Mouse (Mus musculus) olfactory bulb, adult 2 months (tissue): ENCODE measurements around the gene Chfr. TPM values are rescaled to one million over a fixed set of nuclear protein-coding genes. Genes with fewer than 3 reads are reported as not detected.
A peak's percentile ranks its signal among the peaks of the same experiment; 100 is the strongest.

Source experiments
- H3K27ac ChIP-seq: fragments of 200-500 bp; 2 replicates; pipeline ENCODE4 v1.5.1; 2012; ENCODE audit warnings: low read depth, low read length; ENCODE audit not compliant: insufficient read depth
- H3K4me1 ChIP-seq: fragments of 200-500 bp; 2 replicates; pipeline ENCODE4 v1.6.1; 2012; ENCODE audit warnings: low read length; ENCODE audit not compliant: control insufficient read depth, insufficient read depth
- H3K4me3 ChIP-seq: fragments of 200-500 bp; 2 replicates; pipeline ENCODE4 v1.5.1; 2012; ENCODE audit warnings: mild to moderate bottlenecking, low read depth, low read length, moderate library complexity; ENCODE audit not compliant: insufficient read depth
- CTCF ChIP-seq: fragments of 200-500 bp; IDR thresholded peaks from 2 replicates; pipeline ENCODE4 v1.5.1; 2012; ENCODE audit warnings: low read depth, mild to moderate bottlenecking, low read length, moderate library complexity; ENCODE audit not compliant: insufficient read depth
- POLR2A ChIP-seq: fragments of 200-500 bp; IDR thresholded peaks from 2 replicates; pipeline ENCODE4 v1.6.1; 2012; ENCODE audit warnings: mild to moderate bottlenecking, low read depth, low read length, moderate library complexity; ENCODE audit not compliant: insufficient read depth
- WGBS: fragments of 180-500 bp; shearing (Covaris S2); methylation state at CpG from one replicate; pipeline ENCODE4 v1.1.7; 2018; 5-methylcytosine and 5-hydroxymethylcytosine counted together
- polyA plus RNA-seq: library from polyadenylated mRNA; stranded (reverse); fragments of >200 nt; gene quantifications from 2 replicates; pipeline ENCODE4 v1.2.4, GENCODE M21; 2012; ENCODE audit warnings: low replicate concordance; ENCODE audit not compliant: missing spikeins, insufficient read depth, insufficient read length

The Chfr gene
- polyA plus RNA-seq, 1 experiment, result not detected

- no peaks in the 10 kb centered on the region for H3K4me1 ChIP-seq
- TF ChIP-seq POLR2A (no peak), CTCF (no peak)
- 79% methylated on average over 5 of the region's 5 CpGs for WGBS
Measured at GRCm38 (mm10) chr5:110143007-110143406, 7.4 kb downstream of the Chfr start.

GRCm38 (mm10) chr5:110169374-110169773, 33.7 kb downstream of the Chfr start:
- WGBS, result 96% methylated on average over 4 of the region's 4 CpGs
- Histone ChIP-seq H3K4me1 (no peaks in the 10 kb centered on the region), H3K4me3 (no peak overlapping the region), H3K27ac (no peak overlapping the region)
- TF ChIP-seq CTCF (no peak), POLR2A (no peak)

More at GRCm38 (mm10) chr5:110143007-110143406, 7.4 kb downstream of the Chfr start:
- H3K27ac ChIP-seq, result no peak overlapping the region
- no peak overlapping the region for H3K4me3 ChIP-seq

- peak within 1 kb of the TSS; percentile 92 for H3K4me3 ChIP-seq
- WGBS, result under 1% methylated on average over 41 of the region's 41 CpGs
- TF ChIP-seq POLR2A (no peak), CTCF (no peak)
- peak within 1 kb of the TSS; percentile 82 for H3K27ac ChIP-seq
- H3K4me1 ChIP-seq, result no peaks in the 10 kb centered on the region
Measured at GRCm38 (mm10) chr5:110176362-110177020, 40.8 kb downstream of the Chfr start, which contains the start of gene Golga3. TSS of gene Golga3 (plus strand) at chr5:110176701.

- TF ChIP-seq CTCF (no peak), POLR2A (no peak)
- 1% methylated on average over 19 of the region's 19 CpGs for WGBS
- H3K27ac ChIP-seq, result no peak overlapping the region
- peak overlapping the region; percentile 92 for H3K4me3 ChIP-seq
- H3K4me1 ChIP-seq, result 0 out of 2 replicates have a peak, but pooled peaks cover 2% of the 10 kb centered on the region
Measured at GRCm38 (mm10) chr5:110177021-110177420, 41.4 kb downstream of the Chfr start.

GRCm38 (mm10) chr5:110178628-110179027, 43.0 kb downstream of the Chfr start:
- no peak overlapping the region for H3K4me3 ChIP-seq
- no peak overlapping the region for H3K27ac ChIP-seq
- TF ChIP-seq POLR2A (no peak), CTCF (no peak)
- WGBS, result 95% methylated on average over 2 of the region's 2 CpGs
- H3K4me1 ChIP-seq, result 0 out of 2 replicates have a peak, but pooled peaks cover 2% of the 10 kb centered on the region

DNA sequence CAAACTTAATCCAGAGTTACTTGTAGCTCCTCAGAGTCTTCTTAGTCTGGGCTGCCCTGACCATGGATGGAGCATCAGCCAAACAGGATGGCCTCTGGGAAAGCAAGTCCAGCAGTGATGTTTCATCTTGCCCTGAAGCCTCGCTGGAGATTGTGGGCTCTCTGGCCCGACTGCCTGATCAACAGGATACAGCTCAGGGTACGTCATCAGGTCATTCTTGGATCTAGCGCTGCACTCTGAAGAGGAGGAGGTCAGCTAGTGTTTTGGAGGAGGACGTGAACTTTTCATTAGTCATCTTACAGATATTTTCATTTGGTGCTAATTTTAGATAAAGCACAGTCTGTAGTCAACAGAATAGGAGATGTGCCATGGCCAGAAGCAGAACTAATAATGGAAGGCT, 46.1 kb downstream of the Chfr start:
- H3K27ac ChIP-seq, result no peak overlapping the region
- H3K4me1 ChIP-seq, result 0 out of 2 replicates have a peak, but pooled peaks cover 2% of the 10 kb centered on the region
- no peak for TF ChIP-seq CTCF
- no peak for TF ChIP-seq POLR2A
- H3K4me3 ChIP-seq, result no peak overlapping the region
- 84% methylated on average over 5 of the region's 5 CpGs for WGBS

DNA sequence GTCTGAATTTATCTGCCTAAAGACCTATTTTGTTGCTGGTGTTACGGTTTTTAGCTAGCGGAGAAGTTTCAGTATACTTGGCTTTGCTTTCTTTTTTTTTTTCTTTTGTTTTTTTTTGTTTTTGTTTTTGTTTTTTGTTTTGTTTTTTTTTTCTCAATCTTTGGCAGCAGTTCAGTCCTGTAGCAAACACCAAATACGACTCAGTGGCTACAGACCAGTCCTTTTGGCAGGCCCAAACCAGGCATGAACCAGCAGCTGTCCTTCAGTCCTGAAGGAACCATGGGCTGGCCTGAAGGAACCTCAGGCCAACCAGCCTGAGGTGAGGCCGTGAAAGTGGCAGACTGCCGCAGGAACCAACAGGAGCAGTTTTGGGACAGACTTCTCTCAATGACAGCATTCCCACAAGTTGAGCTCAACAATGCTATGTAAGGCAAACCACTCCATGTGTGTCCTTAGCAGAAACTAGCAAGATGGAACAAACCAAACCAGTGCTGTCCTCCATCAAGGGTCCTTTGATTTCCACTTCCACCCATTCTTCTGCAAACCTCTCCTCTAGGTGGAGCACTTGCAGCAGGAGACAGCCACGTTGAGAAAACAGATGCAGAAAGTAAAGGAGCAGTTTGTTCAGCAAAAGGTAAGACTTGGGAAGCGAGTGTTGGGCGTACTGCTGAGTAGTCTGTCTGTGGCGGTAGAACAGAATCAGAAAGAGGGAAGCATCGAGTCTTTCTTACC, 67.7 kb downstream of the Chfr start:
- Histone ChIP-seq H3K4me1 (no peaks in the 10 kb centered on the region), H3K4me3 (no peak overlapping the region), H3K27ac (no peak overlapping the region)
- 76% methylated on average over 10 of the region's 10 CpGs for WGBS
- TF ChIP-seq CTCF, result no peak
- no peak for TF ChIP-seq POLR2A

GRCm38 (mm10) chr5:110204777-110205176, 69.1 kb downstream of the Chfr start:
- no peaks in the 10 kb centered on the region for H3K4me1 ChIP-seq
- 78% methylated on average over 6 of the region's 6 CpGs for WGBS
- H3K27ac ChIP-seq, result no peak overlapping the region
- TF ChIP-seq POLR2A (no peak), CTCF (0 out of 2 replicates have a peak, but pooled peaks have one; percentile 7)
- no peak overlapping the region for H3K4me3 ChIP-seq

- 89% methylated on average over 2 of the region's 2 CpGs for WGBS
- TF ChIP-seq CTCF (no peak), POLR2A (no peak)
- no peak overlapping the region for H3K4me3 ChIP-seq
- no peak overlapping the region for H3K27ac ChIP-seq
- no peaks in the 10 kb centered on the region for H3K4me1 ChIP-seq
Measured at GRCm38 (mm10) chr5:110211312-110211711, 75.7 kb downstream of the Chfr start.
